Mouse (Mus musculus) cerebellum, postnatal 36 days (tissue): Measurements from ENCODE around the gene Deup1.

Experiments used
- DNase-seq, 2 experiments: peaks; one replicate each; pipeline ENCODE4 v3.0.0; 2021 to 2022; ENCODE audit warnings: mixed read lengths in 2 of 2

Gene Deup1

GRCm38 (mm10) chr9:15627785-15628287 is at the start of gene Deup1:
TSS of gene Deup1 (minus strand) at chr9:15627933.
- DNase-seq, result peak in 1 of 2 experiments; percentile 13

- no peak for DNase-seq
Measured at GRCm38 (mm10) chr9:15672251-15672650, 44.5 kb upstream of the Deup1 start.

GRCm38 (mm10) chr9:15670002-15670527 is 42.3 kb upstream of the Deup1 start:
- DNase-seq, result no peak

- no peak for DNase-seq
Measured at GRCm38 (mm10) chr9:15669452-15669851, 41.7 kb upstream of the Deup1 start.

- no peak for DNase-seq
Measured at GRCm38 (mm10) chr9:15664606-15665005, 36.9 kb upstream of the Deup1 start.

- DNase-seq, result no peak
Measured at GRCm38 (mm10) chr9:15659069-15659468, 31.3 kb upstream of the Deup1 start.

- no peak for DNase-seq
Measured at GRCm38 (mm10) chr9:15658236-15658785, 30.6 kb upstream of the Deup1 start.

GRCm38 (mm10) chr9:15653036-15653435 is 25.3 kb upstream of the Deup1 start:
- no peak for DNase-seq

GRCm38 (mm10) chr9:15649977-15650376 is 22.2 kb upstream of the Deup1 start:
- no peak for DNase-seq

GRCm38 (mm10) chr9:15627384-15627783 is 349 bp downstream of the Deup1 start:
- DNase-seq, result no peak

- DNase-seq, result no peak
Measured at GRCm38 (mm10) chr9:15624739-15625138, 3.0 kb downstream of the Deup1 start.

GRCm38 (mm10) chr9:15619767-15620166 is 8.0 kb downstream of the Deup1 start:
- no peak for DNase-seq

- no peak for DNase-seq
Measured at GRCm38 (mm10) chr9:15619020-15619590, 8.6 kb downstream of the Deup1 start.

GRCm38 (mm10) chr9:15617061-15617460 is 10.7 kb downstream of the Deup1 start:
- no peak for DNase-seq

- DNase-seq, result no peak
Measured at GRCm38 (mm10) chr9:15616471-15616870, 11.3 kb downstream of the Deup1 start.

GRCm38 (mm10) chr9:15609280-15609930 is 18.3 kb downstream of the Deup1 start:
- no peak for DNase-seq

- DNase-seq, result no peak
Measured at GRCm38 (mm10) chr9:15607601-15608000, 20.1 kb downstream of the Deup1 start.

GRCm38 (mm10) chr9:15603156-15603555 is 24.6 kb downstream of the Deup1 start:
- DNase-seq, result no peak

GRCm38 (mm10) chr9:15600859-15601540 is 26.7 kb downstream of the Deup1 start:
- no peak for DNase-seq

GRCm38 (mm10) chr9:15600156-15600858 is 27.4 kb downstream of the Deup1 start:
- DNase-seq, result no peak

GRCm38 (mm10) chr9:15596598-15596997 is 31.1 kb downstream of the Deup1 start:
- no peak for DNase-seq

- no peak for DNase-seq
Measured at GRCm38 (mm10) chr9:15594148-15594547, 33.6 kb downstream of the Deup1 start.
